Mouse (Mus musculus) bone marrow macrophage, adult 2 months (primary cell): ENCODE measurements at regions not wholly inside any gene's neighbourhood (a gene's known extent, or its start where the extent isn't known, plus 50 kb on each side); places are given as distances from the start of the nearest gene placed in this dataset.

Experiments
- H3K27ac ChIP-seq: 2 replicates; pipeline ENCODE4 v1.5.1; 2012; ENCODE audit warnings: low read depth, low read length; ENCODE audit not compliant: insufficient read depth
- H3K4me1 ChIP-seq: 2 replicates; pipeline ENCODE4 v1.6.1; 2012; ENCODE audit warnings: low read length; ENCODE audit not compliant: control insufficient read depth, insufficient read depth
- H3K4me3 ChIP-seq: 2 replicates; pipeline ENCODE4 v1.5.1; 2012; ENCODE audit warnings: mild to moderate bottlenecking, low read length, moderate library complexity; ENCODE audit not compliant: insufficient read depth
- CTCF ChIP-seq: IDR thresholded peaks from 2 replicates; pipeline ENCODE4 v1.5.1; 2012; ENCODE audit warnings: low read depth, mild to moderate bottlenecking, low read length, moderate library complexity
- POLR2A ChIP-seq: IDR thresholded peaks from 2 replicates; pipeline ENCODE4 v1.6.1; 2012; ENCODE audit warnings: mild to moderate bottlenecking, low read depth, low read length, borderline replicate concordance

- TF ChIP-seq CTCF (no peak), POLR2A (no peak)
- Histone ChIP-seq H3K27ac (peak overlapping the region; percentile 84), H3K4me3 (peak overlapping the region; percentile 31), H3K4me1 (peaks cover 31% of the 10 kb centered on the region)
Measured at GRCm38 (mm10) chr17:47295315-47296011, 73.2 kb upstream of the Mrps10 start.

- H3K27ac ChIP-seq: peak overlapping the region; percentile 84
- no peak overlapping the region for H3K4me3 ChIP-seq
Measured at GRCm38 (mm10) chr17:47294091-47294534, 74.6 kb upstream of the Mrps10 start.

GRCm38 (mm10) chr17:47293178-47293577, 75.5 kb upstream of the Mrps10 start:
- TF ChIP-seq CTCF: no peak
- TF ChIP-seq POLR2A: no peak
- H3K4me1 ChIP-seq: peaks cover 31% of the 10 kb centered on the region
- no peak overlapping the region for H3K4me3 ChIP-seq
- H3K27ac ChIP-seq: peak overlapping the region; percentile 67

More at GRCm38 (mm10) chr17:47294091-47294534, 74.6 kb upstream of the Mrps10 start:
- no peak for TF ChIP-seq POLR2A
- no peak for TF ChIP-seq CTCF
- peaks cover 31% of the 10 kb centered on the region for H3K4me1 ChIP-seq

- TF ChIP-seq POLR2A: no peak
- peaks cover 24% of the 10 kb centered on the region for H3K4me1 ChIP-seq
- H3K27ac ChIP-seq: no peak overlapping the region
- no peak overlapping the region for H3K4me3 ChIP-seq
Measured at GRCm38 (mm10) chr17:47291558-47291957, 77.1 kb upstream of the Mrps10 start.

GRCm38 (mm10) chr17:47285616-47286015, 83.1 kb upstream of the Mrps10 start:
- H3K27ac ChIP-seq: no peak overlapping the region
- no peak overlapping the region for H3K4me3 ChIP-seq
- TF ChIP-seq CTCF (no peak), POLR2A (no peak)
- H3K4me1 ChIP-seq: peaks cover 12% of the 10 kb centered on the region

GRCm38 (mm10) chr17:47284236-47284635, 84.5 kb upstream of the Mrps10 start:
- no peak for TF ChIP-seq CTCF
- no peak for TF ChIP-seq POLR2A

GRCm38 (mm10) chr17:47283158-47283557, 85.5 kb upstream of the Mrps10 start:
- peaks cover 12% of the 10 kb centered on the region for H3K4me1 ChIP-seq
- no peak for TF ChIP-seq POLR2A
- TF ChIP-seq CTCF: no peak
- no peak overlapping the region for H3K4me3 ChIP-seq
- no peak overlapping the region for H3K27ac ChIP-seq

More at GRCm38 (mm10) chr17:47284236-47284635, 84.5 kb upstream of the Mrps10 start:
- H3K27ac ChIP-seq: no peak overlapping the region
- H3K4me1 ChIP-seq: peaks cover 12% of the 10 kb centered on the region
- H3K4me3 ChIP-seq: no peak overlapping the region

- Histone ChIP-seq H3K27ac (no peak overlapping the region), H3K4me1 (peaks cover 12% of the 10 kb centered on the region), H3K4me3 (no peak overlapping the region)
- TF ChIP-seq POLR2A: no peak
- no peak for TF ChIP-seq CTCF
Measured at GRCm38 (mm10) chr17:47282476-47282875, 86.2 kb upstream of the Mrps10 start.

GRCm38 (mm10) chr17:47277890-47278289, 90.8 kb upstream of the Mrps10 start:
- Histone ChIP-seq H3K27ac (no peak overlapping the region), H3K4me3 (no peak overlapping the region), H3K4me1 (peaks cover 13% of the 10 kb centered on the region)
- TF ChIP-seq CTCF (no peak), POLR2A (no peak)

- H3K4me3 ChIP-seq: no peak overlapping the region
- peaks cover 11% of the 10 kb centered on the region for H3K4me1 ChIP-seq
- TF ChIP-seq CTCF (no peak), POLR2A (no peak)
- no peak overlapping the region for H3K27ac ChIP-seq
Measured at GRCm38 (mm10) chr17:47276639-47277038, 92.0 kb upstream of the Mrps10 start.

- H3K27ac ChIP-seq: no peak overlapping the region
Measured at GRCm38 (mm10) chr17:47275796-47276311, 92.8 kb upstream of the Mrps10 start.

More at GRCm38 (mm10) chr17:47275796-47276311, 92.8 kb upstream of the Mrps10 start:
- TF ChIP-seq CTCF (no peak), POLR2A (no peak)
- no peak overlapping the region for H3K4me3 ChIP-seq
- peaks cover 11% of the 10 kb centered on the region for H3K4me1 ChIP-seq
